Mouse (Mus musculus): ENCODE measurements around the gene Gm36176.

Gene Gm36176

DNA sequence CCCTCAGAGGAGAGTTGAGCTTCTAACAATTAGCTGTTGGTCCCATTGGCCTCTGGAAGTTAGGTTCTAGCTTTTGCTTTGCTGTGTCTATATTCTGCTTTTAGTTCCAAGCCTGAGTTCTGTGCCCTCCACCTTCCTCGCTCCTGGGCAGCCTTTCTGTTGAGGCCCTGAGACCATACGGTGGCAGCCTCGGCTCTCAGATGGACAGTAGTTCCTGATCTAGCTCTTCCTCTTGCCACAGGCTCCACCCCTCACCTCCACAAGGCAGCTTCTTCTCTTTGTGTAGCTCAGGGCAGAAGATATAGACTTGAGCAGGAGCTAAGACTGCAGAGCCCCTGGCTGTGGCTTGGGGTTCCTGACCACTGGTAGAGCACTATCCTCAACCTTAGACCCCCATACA lies 33.7 kb downstream of the Gm36176 start:
- no peak for DNase-seq (ENCODE audit: low spot score in 2 of 2)

DNA sequence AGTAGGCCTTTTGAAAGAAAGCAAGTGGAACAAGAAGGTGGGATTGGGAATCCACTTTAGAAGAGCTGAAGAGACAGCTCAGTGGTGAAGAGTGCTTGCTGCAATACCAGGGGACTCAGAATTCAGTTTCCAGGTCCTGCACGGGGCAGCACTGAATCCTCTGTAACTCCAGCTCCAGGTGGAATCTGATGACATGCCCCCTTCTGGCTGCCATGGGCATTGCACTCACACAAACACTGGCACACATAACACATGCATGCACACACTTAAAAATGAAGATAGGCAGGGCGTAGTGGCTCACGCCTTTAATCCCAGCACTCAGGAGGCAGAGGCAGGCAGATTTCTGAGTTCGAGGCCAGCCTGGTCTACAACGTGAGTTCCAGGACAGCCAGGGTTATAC lies 36.0 kb downstream of the Gm36176 start:
- no peak for DNase-seq (ENCODE audit: low spot score in 2 of 2)

DNA sequence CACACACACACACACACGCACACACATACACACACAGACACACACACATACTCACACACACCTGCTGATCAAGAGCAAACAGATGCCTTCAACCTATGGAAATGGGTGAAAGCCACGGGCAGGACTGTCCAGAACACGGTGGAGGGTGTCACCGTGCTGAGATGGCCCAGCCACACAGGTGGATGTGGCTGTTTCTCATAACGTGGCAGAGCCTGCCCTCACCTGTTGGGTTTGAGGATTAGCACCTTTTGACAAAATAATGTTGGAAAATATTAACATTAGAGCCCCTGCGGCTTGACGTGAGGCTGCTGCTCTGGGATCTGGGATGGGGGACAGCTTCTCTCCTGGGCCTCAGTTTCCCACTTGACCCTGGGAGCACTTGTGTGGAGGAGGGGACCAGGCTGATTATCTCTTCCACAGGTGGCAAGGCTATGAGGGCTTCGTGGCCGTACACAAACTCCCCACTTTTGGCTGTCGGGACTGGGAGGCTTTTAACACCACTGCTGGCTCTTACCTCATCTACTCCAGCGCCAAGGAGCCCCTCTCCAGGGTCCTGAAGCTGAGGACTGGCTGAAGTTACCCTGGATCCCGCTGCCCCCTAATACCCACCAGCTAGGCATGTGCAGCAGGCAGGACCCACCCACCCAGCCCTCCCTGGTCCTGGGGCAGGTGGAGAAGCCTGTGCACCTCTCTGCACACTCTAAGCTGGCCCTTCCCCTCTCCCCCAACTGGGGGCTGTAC lies 39.6 kb downstream of the Gm36176 start:
- DNase-seq (ENCODE audit: low spot score in 2 of 2): no peak

DNA sequence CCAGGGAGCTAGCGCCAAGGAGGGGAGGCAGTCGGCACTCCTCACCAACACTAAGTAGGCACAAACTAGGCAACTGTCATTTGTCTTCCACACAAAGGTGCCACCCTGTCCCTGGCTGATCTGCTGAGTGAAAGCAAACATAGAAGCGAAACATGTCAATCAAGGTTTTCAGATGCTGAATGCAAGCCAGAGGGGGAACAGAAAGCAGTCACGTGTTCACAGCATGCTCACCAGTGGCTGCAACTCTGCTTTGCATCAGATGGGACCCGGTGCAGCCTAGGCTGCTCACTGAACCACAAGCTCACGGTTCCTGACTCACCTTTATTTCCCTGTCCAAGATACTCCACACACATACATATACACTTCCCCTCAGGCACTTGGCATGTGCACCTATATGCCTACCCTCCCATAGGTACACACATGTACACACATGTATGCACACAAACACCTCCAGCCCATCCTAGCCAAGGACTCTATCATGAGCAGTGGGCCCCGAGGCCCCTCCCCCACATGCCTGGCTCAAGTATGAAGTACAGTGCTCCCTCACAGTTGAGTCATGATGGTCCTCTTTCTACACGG lies 44.5 kb downstream of the Gm36176 start:
- DNase-seq (ENCODE audit: low spot score in 2 of 2): no peak

DNA sequence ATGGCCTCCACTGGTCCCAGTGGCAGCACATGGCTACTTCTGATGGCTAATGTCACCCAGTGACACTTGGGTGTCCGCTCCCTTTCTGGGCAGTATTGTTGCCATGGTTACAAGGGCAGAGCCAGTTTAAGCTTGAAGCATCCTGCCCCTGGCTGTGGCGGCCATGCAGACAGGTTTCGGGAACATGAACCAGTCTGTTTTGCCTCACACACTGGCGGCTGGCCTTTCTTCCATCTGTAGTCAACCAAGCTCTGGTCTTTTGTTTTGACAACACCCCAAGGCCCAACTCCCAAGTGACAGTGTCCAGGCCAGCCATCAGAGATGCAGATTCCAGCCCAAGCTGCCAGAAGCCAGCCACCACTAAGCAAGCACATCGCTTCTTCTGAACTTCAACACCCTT lies 49.0 kb downstream of the Gm36176 start:
- no peak for DNase-seq (ENCODE audit: low spot score in 2 of 2)

Measured in right cerebral cortex, postnatal 10 days (tissue).